Mouse (Mus musculus) heart, embryonic 15.5 days (tissue): ENCODE measurements around the gene Tapt1. TPM values are rescaled to one million over a fixed set of nuclear protein-coding genes. Genes with fewer than 3 reads are reported as not detected.

Experiments
- ATAC-seq: fragments of 200-750 bp; cut with Nextera tagmentation; replicated peaks from 2 replicates; pipeline ENCODE4 v1.8.0; 2017; ENCODE audit warnings: low read depth, moderate TSS enrichment; ENCODE audit not compliant: insufficient number of reproducible peaks, insufficient read depth, low FRiP score
- H3K27ac ChIP-seq: fragments of 300-500 bp; sonication (generic); 2 replicates; pipeline ENCODE4 v1.5.1; 2015; ENCODE audit warnings: mild to moderate bottlenecking, inconsistent platforms
- H3K27me3 ChIP-seq: fragments of 300-500 bp; sonication (generic); 2 replicates; pipeline ENCODE4 v1.6.1; 2015; ENCODE audit warnings: inconsistent platforms
- H3K36me3 ChIP-seq: fragments of 300-500 bp; sonication (generic); 2 replicates; pipeline ENCODE4 v1.6.1; 2015; ENCODE audit warnings: mild to moderate bottlenecking, inconsistent platforms
- H3K4me1 ChIP-seq: fragments of 300-500 bp; sonication (generic); replicated peaks from 2 replicates; pipeline ENCODE4 v1.6.1; 2015; ENCODE audit warnings: inconsistent platforms
- H3K4me2 ChIP-seq: fragments of 300-500 bp; sonication (generic); 2 replicates; pipeline ENCODE4 v1.6.1; 2015; ENCODE audit warnings: inconsistent platforms, mild to moderate bottlenecking, moderate library complexity
- H3K4me3 ChIP-seq: fragments of 300-500 bp; sonication (generic); 2 replicates; pipeline ENCODE4 v1.5.1; 2015; ENCODE audit warnings: mild to moderate bottlenecking, inconsistent platforms
- H3K9ac ChIP-seq: fragments of 300-500 bp; sonication (generic); 2 replicates; pipeline ENCODE4 v1.6.1; 2015; ENCODE audit warnings: mild to moderate bottlenecking, inconsistent platforms
- H3K9me3 ChIP-seq: fragments of 300-500 bp; sonication (generic); replicated peaks from 2 replicates; pipeline ENCODE4 v1.6.1; 2016; ENCODE audit warnings: inconsistent platforms
- WGBS: fragments of 180-500 bp; shearing (Covaris S2); methylation state at CpG from one replicate; pipeline ENCODE4 v1.1.7; 2015; ENCODE audit warnings: mixed read lengths; 5-methylcytosine and 5-hydroxymethylcytosine counted together
- polyA plus RNA-seq: library from polyadenylated mRNA; unstranded; fragments of >200 nt; fragmentation: Nextera tagmentation; extraction: Ambion mirVana; gene quantifications from 2 replicates; pipeline ENCODE4 v1.2.1, GENCODE M21; 2015

Gene Tapt1
- polyA plus RNA-seq, 1 experiment from 2014 or later, result 20.8 TPM

DNA sequence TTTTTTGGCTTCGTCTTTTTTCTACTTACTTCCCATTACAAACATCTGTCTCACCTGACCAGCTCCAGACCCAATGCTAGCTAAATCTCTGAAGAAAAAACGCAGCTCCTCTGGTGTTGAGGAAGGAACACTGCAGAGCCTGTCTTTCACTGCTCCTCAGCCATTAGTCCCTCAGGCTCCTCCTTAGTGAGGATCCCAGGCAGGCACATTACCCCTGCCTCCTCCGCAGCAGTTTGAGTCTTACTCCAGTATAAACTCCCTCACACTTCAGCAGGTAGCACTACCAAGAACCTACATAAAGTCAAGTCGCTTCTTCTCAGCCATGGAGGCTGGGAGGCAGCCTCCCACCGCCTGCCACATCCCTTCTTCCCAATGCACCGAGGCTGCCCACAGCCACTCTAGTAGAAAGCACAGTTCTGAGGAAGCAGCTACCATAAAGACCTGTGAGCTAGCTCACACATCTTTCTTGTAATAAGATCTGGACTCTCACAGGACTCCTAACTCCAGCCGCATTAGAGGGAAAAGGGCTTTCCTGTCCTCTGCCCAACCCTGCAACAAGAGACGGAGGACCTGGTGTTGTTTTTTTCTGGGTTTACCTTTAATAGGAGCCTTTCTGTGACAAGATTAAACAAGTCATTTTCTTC is 9.3 kb downstream of the Tapt1 start:
- Histone ChIP-seq H3K9ac (no peak overlapping the region), H3K36me3 (peaks cover 6% of the 10 kb centered on the region; the same call in 1 of the 2 replicates), H3K9me3 (no peaks in the 10 kb centered on the region), H3K27ac (no peak overlapping the region), H3K4me3 (no peak overlapping the region), H3K4me1 (no peaks in the 10 kb centered on the region), H3K27me3 (no peaks in the 10 kb centered on the region), H3K4me2 (no peak overlapping the region)
- no peak for ATAC-seq
- WGBS, result 78% methylated on average over 8 of the region's 8 CpGs

DNA sequence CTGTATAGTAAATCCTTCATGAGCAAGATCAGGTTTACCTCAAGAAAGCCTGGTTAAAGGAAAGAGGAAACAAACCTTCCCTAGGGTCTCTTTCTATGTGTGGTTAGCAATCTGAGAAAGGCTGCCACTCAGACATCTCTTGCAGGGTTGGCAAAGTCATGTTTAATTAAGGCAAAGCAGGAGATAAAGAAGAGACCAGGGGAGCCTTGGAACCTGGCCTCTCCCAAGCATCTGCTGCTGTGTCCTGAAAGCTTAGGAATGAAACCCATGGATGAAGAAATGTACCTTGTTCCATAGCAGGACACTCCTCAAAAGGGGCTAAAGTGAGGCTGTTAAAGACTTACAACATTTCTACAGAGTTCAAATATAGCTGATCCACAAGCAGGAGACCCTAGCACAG is 11.3 kb downstream of the Tapt1 start:
- Histone ChIP-seq H3K9ac (no peak overlapping the region), H3K4me3 (no peak overlapping the region), H3K36me3 (peaks cover 6% of the 10 kb centered on the region; the same call in 1 of the 2 replicates), H3K4me2 (no peak overlapping the region), H3K27ac (no peak overlapping the region), H3K27me3 (no peaks in the 10 kb centered on the region), H3K9me3 (no peaks in the 10 kb centered on the region), H3K4me1 (no peaks in the 10 kb centered on the region)
- ATAC-seq, result no peak

DNA sequence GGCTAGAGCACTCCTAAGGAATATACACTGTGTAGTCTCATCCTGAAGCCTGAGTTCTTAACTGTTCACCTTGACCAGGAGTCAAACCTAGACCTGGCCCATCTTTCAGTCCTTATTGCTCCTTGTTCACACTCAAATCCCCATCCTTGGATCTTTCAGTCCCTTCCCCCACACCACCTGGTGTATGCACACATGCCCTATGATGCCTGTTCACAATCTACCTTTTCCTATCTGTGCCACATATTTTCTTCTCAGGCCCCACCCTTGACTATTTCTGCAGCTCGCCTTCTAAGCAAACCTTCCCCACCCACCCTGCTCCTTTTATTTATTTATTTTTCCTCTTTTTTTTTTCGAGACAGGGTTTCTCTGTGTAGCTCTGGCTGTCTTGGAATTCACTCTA is 12.4 kb downstream of the Tapt1 start:
- WGBS, result 76% methylated on average over 2 of the region's 2 CpGs
- H3K4me3 ChIP-seq, result no peak overlapping the region
- no peaks in the 10 kb centered on the region for H3K4me1 ChIP-seq
- no peak for ATAC-seq
- no peak overlapping the region for H3K9ac ChIP-seq
- no peaks in the 10 kb centered on the region for H3K9me3 ChIP-seq
- H3K4me2 ChIP-seq, result no peak overlapping the region
- no peaks in the 10 kb centered on the region for H3K27me3 ChIP-seq
- no peak overlapping the region for H3K27ac ChIP-seq
- H3K36me3 ChIP-seq, result peaks cover 6% of the 10 kb centered on the region; the same call in 1 of the 2 replicates

DNA sequence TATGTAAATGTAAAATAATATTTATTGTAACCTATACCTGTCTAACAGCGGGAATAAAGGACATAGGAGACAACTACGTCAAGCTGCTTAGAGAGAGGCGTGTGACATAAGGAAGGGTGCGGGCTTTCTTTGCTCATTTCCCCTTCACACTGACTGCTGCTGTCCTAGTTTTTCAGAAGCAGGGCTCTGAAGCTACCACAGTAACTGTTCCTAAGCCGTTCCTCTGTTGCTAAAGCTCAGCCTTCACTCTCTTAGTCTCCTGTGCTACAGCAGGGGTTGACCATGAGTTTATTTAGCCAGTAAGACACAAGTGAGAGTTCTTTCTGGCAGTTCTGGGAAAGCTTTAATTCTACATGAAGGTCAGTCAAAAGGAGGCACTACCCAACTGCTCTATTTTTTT is 13.0 kb downstream of the Tapt1 start:
- Histone ChIP-seq H3K4me3 (no peak overlapping the region), H3K27me3 (no peaks in the 10 kb centered on the region), H3K36me3 (peaks cover 6% of the 10 kb centered on the region; the same call in 1 of the 2 replicates), H3K4me2 (no peak overlapping the region), H3K27ac (no peak overlapping the region), H3K4me1 (no peaks in the 10 kb centered on the region), H3K9ac (no peak overlapping the region), H3K9me3 (no peaks in the 10 kb centered on the region)
- 89% methylated on average over 5 of the region's 5 CpGs for WGBS
- ATAC-seq, result no peak

DNA sequence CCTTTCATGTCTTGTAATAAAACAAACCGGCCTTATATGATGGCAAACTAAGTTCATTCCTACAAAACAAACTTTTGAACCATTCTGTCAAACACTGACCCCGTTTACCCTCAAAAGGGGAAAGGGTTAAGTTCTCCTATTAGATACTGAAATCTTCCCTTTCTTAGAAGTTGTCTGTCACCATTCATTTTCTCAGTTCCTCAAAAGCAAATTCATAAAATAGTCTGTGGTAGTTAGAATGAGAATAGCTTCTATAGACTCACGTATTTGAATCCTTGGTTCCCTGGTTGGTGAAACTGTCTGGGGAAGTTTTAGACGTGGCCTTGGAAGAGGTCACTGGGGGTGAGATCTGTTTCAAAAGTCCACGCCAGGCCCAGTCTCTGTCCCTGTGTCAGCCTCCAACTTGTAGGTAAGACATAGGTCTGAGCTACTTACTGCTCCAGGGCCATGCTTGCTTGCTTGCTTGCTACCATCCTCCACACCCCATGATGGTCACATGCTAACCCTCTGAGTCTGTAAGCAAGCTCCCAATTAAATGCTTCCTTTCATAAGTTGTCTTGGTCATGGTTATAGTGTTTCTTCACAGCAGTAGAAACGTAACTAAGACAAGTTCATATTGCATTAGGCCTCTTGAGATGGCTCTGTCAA is 14.5 kb downstream of the Tapt1 start:
- WGBS, result 81% methylated on average over 6 of the region's 6 CpGs
- Histone ChIP-seq H3K4me1 (no peaks in the 10 kb centered on the region), H3K4me2 (no peak overlapping the region), H3K4me3 (no peak overlapping the region), H3K36me3 (peaks cover 6% of the 10 kb centered on the region; the same call in 1 of the 2 replicates), H3K9ac (no peak overlapping the region), H3K27me3 (no peaks in the 10 kb centered on the region), H3K9me3 (no peaks in the 10 kb centered on the region), H3K27ac (no peak overlapping the region)
- no peak for ATAC-seq

DNA sequence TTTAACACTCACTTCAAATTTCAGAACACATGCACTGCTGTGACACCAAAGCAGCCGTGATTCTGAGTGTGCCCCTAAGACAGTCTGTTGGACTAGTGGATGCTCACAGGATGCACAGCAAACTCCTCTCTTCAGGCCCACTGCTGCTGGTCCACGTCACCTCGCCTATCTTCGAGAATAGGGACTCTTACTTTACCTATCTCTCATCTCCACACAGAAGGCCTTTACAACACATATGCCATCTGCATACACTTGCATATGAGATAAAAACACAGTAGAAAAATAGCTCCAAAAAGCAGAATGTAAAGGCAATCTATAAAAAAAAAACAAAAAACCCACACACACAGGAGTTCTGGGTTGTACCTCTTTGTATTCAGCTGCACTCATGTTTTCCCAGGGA is 19.1 kb downstream of the Tapt1 start:
- H3K9me3 ChIP-seq, result no peaks in the 10 kb centered on the region
- H3K4me1 ChIP-seq, result 0 out of 2 replicates have a peak, but pooled peaks cover 3% of the 10 kb centered on the region
- no peak overlapping the region for H3K4me3 ChIP-seq
- H3K27ac ChIP-seq, result no peak overlapping the region
- no peaks in the 10 kb centered on the region for H3K36me3 ChIP-seq
- no peak overlapping the region for H3K4me2 ChIP-seq
- H3K9ac ChIP-seq, result no peak overlapping the region
- H3K27me3 ChIP-seq, result no peaks in the 10 kb centered on the region
- no peak for ATAC-seq
- 85% methylated on average over 4 of the region's 4 CpGs for WGBS

DNA sequence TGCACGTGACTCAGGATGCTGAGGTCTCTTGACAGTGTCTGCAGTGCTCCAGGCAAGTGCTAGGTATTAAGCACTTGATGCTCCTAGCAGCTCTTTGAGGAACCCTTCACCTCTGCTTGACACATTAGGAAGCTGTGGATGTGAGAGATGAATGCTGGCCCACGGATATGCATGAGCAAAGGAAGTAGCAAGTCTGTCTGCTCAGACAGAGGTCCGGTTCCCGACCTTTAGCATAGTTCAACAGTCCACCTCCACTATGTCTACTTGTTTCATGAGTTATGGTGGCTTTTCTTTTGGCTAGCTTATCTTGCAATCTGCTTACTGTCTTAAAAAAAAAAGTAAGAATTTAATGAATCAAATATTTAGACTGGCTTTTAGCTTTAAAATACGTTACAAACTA is 19.8 kb downstream of the Tapt1 start:
- Histone ChIP-seq H3K27me3 (no peaks in the 10 kb centered on the region), H3K27ac (no peak overlapping the region), H3K4me2 (no peak overlapping the region), H3K9me3 (no peaks in the 10 kb centered on the region), H3K9ac (no peak overlapping the region), H3K36me3 (no peaks in the 10 kb centered on the region), H3K4me1 (0 out of 2 replicates have a peak, but pooled peaks cover 3% of the 10 kb centered on the region), H3K4me3 (no peak overlapping the region)
- no peak for ATAC-seq
- WGBS, result 74% methylated on average over 5 of the region's 5 CpGs

DNA sequence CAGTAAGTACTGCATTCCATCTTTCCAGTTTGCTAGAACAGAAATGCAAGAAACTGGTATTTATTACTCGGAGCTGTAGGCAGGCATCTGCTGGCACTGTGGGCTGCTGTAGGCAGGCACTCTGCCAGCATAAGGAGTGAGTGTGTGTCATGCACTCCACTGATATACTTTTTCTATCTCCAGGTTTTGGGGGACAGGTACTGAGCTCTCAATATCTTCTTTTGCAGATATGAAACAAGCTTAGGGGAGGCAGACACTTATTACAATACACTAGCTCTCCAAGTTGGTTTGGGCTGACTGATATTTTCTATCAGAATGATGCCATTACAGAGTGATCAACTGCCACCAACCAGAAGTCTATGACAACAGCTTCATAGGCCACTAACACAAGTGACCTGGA is 23.0 kb downstream of the Tapt1 start:
- H3K9ac ChIP-seq, result no peak overlapping the region
- 0 out of 2 replicates have a peak, but pooled peaks cover 3% of the 10 kb centered on the region for H3K4me1 ChIP-seq
- ATAC-seq, result no peak
- no peak overlapping the region for H3K27ac ChIP-seq
- no peaks in the 10 kb centered on the region for H3K27me3 ChIP-seq
- no peak overlapping the region for H3K4me2 ChIP-seq
- 49% methylated on average over 1 of the region's 1 CpGs for WGBS
- no peaks in the 10 kb centered on the region for H3K36me3 ChIP-seq
- H3K4me3 ChIP-seq, result no peak overlapping the region
- H3K9me3 ChIP-seq, result no peaks in the 10 kb centered on the region

DNA sequence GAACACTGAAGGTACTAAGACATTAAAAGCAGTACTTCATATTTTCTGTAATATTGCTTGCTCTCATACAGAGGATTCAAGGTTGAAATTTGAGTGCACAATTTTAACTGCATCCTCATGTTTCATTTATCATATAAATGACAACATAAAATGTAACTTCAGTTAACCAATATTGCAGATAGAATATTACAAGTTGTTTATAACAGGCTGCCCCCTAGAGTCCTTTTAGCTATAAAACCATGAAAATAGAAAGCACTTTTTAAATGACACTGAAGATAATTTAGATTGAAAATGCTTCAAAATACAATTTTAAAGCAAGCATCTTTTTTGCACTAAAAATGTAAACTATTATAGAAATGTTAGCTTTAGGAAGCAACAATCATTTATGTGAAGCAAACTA is 24.8 kb downstream of the Tapt1 start:
- Histone ChIP-seq H3K9me3 (no peaks in the 10 kb centered on the region), H3K27me3 (no peaks in the 10 kb centered on the region), H3K9ac (no peak overlapping the region), H3K4me2 (no peak overlapping the region), H3K4me3 (no peak overlapping the region), H3K36me3 (no peaks in the 10 kb centered on the region), H3K27ac (no peak overlapping the region), H3K4me1 (peaks cover 7% of the 10 kb centered on the region; the same call in 1 of the 2 replicates)
- no peak for ATAC-seq

DNA sequence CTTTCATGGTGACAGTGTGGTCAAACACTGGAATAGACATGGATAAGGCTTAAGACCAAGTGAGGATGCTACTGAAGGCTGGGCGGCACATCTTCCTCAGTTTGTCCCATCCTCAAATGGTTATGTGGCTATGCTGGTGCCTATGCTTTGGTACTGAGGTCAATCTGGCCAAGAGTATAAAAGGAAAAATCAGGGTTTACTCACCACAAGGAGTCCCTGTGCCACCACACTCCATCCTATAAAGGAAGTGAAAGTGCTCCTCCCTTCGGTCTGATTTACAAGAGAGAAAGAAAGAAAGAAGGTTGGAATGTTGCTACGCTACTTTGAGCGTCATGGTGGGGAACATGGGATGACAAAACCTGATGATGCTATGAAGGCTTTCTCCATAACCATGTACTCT is 27.3 kb downstream of the Tapt1 start:
- Histone ChIP-seq H3K9me3 (no peaks in the 10 kb centered on the region), H3K36me3 (peaks cover 3% of the 10 kb centered on the region; the same call in 1 of the 2 replicates), H3K27ac (no peak overlapping the region), H3K4me2 (no peak overlapping the region), H3K9ac (no peak overlapping the region), H3K27me3 (no peaks in the 10 kb centered on the region), H3K4me1 (peaks cover 7% of the 10 kb centered on the region; the same call in 1 of the 2 replicates), H3K4me3 (no peak overlapping the region)
- WGBS, result 93% methylated on average over 4 of the region's 4 CpGs
- ATAC-seq, result no peak

DNA sequence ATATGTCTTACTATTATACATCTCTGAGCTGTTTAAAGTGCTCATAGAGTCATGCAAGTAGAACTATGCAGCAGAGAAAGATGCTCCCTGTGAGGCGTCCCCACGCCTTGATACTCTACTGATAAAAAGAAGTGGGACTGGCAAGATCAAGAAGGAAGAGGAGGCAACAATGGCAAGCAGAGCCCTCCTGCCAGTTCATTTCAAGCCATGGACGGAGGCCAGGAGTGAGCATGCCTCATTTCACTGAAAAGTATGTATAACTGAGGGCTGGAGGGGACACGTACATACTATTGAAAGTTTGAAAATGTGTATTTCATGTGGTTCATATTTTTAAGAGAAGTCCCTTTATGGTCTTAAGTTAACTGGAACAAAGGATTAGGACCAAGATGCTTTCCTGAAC is 28.0 kb downstream of the Tapt1 start:
- Histone ChIP-seq H3K27me3 (no peaks in the 10 kb centered on the region), H3K4me1 (peaks cover 4% of the 10 kb centered on the region; the same call in 1 of the 2 replicates), H3K9ac (no peak overlapping the region), H3K27ac (no peak overlapping the region), H3K36me3 (peaks cover 9% of the 10 kb centered on the region; the same call in 1 of the 2 replicates), H3K4me3 (no peak overlapping the region), H3K4me2 (no peak overlapping the region), H3K9me3 (no peaks in the 10 kb centered on the region)
- 80% methylated on average over 4 of the region's 4 CpGs for WGBS
- no peak for ATAC-seq

DNA sequence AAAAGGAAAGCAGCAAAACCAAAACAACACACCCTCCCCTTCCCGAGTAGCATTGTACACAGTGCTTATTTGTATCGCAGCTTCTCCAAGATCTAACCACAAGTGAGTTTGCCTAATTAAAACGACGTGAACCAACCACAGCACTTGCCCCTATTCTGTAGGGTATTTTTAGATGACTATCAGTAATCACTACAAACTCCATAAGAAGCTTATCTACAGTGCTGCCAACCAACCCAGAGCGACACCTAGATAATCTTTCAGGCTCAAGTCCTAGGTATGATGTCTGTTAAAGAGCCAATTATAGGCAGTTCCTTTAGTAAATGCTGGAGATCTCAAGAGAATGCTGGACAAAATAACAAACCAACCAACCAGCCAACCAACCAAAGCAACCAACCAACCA is 28.6 kb downstream of the Tapt1 start:
- no peak overlapping the region for H3K9ac ChIP-seq
- peaks cover 4% of the 10 kb centered on the region; the same call in 1 of the 2 replicates for H3K4me1 ChIP-seq
- 53% methylated on average over 5 of the region's 5 CpGs for WGBS
- H3K27ac ChIP-seq, result no peak overlapping the region
- ATAC-seq, result no peak
- peaks cover 16% of the 10 kb centered on the region; the same call in 1 of the 2 replicates for H3K36me3 ChIP-seq
- H3K4me2 ChIP-seq, result no peak overlapping the region
- H3K9me3 ChIP-seq, result no peaks in the 10 kb centered on the region
- H3K4me3 ChIP-seq, result no peak overlapping the region
- H3K27me3 ChIP-seq, result no peaks in the 10 kb centered on the region
